Mouse (Mus musculus) G1E (cell line): Measurements from ENCODE around the gene Cad. TPM values are rescaled to one million over a fixed set of nuclear protein-coding genes. Genes with fewer than 3 reads are reported as not detected.

Source experiments
- ATAC-seq: 2 replicates; pipeline ENCODE4 v1.8.0; 2016; ENCODE audit warnings: mild to moderate bottlenecking; ENCODE audit not compliant: insufficient number of reproducible peaks, poor library complexity, low FRiP score, severe bottlenecking; ENCODE audit errors: extremely low read depth
- DNase-seq: peaks from one replicate; pipeline ENCODE4 v3.0.0; 2012; ENCODE audit warnings: low spot score
- H3K27me3 ChIP-seq: 2 replicates; pipeline ENCODE4 v1.6.1; 2012; ENCODE audit warnings: mild to moderate bottlenecking, low read length, inconsistent platforms; ENCODE audit not compliant: insufficient read depth
- H3K36me3 ChIP-seq: replicated peaks from 2 replicates; pipeline ENCODE3; 2012; ENCODE audit warnings: mild to moderate bottlenecking, inconsistent platforms
- H3K4me1 ChIP-seq: 2 replicates; pipeline ENCODE4 v1.6.1; 2012; ENCODE audit warnings: low read depth, low read length, inconsistent platforms, mixed read lengths; ENCODE audit not compliant: insufficient read depth
- H3K4me3 ChIP-seq: 2 replicates; pipeline ENCODE4 v1.5.1; 2012; ENCODE audit warnings: low read depth, mild to moderate bottlenecking, inconsistent platforms, low read length, moderate library complexity, mixed read lengths
- H3K9me3 ChIP-seq: replicated peaks from 2 replicates; pipeline ENCODE4 v1.6.1; 2012; ENCODE audit warnings: inconsistent platforms
- CTCF ChIP-seq: IDR thresholded peaks from 2 replicates; pipeline ENCODE4 v1.5.1; 2012; ENCODE audit warnings: low read depth, low read length, inconsistent platforms, mixed read lengths
- GATA1 ChIP-seq: IDR thresholded peaks from 2 replicates; pipeline ENCODE4 v1.6.1; 2012; ENCODE audit warnings: borderline replicate concordance, low read length, inconsistent platforms, mixed read lengths
- GATA2 ChIP-seq: IDR thresholded peaks from 2 replicates; pipeline ENCODE4 v1.6.1; 2012; ENCODE audit warnings: low read depth, low read length, inconsistent platforms, borderline replicate concordance
- POLR2AphosphoS5 ChIP-seq: IDR thresholded peaks from 2 replicates; pipeline ENCODE4 v1.6.1; 2012; ENCODE audit warnings: low read depth, low read length, inconsistent platforms; ENCODE audit not compliant: insufficient replicate concordance
- TAL1 ChIP-seq: conservative IDR thresholded peaks from 2 replicates; pipeline ENCODE4 v1.6.1; 2012; ENCODE audit warnings: low read depth, low read length, inconsistent platforms, mixed read lengths
- polyA plus RNA-seq: library from polyadenylated mRNA; stranded (reverse); fragments of >175 nt; gene quantifications from 2 replicates; pipeline ENCODE4 v1.2.3, GENCODE M21; 2012
- total RNA-seq, 2 experiments: library from RNA; stranded (forward) in 1 of 2; stranded (reverse) in 1 of 2; fragments of 200-1000 nt in 1 of 2; fragments of >200 nt in 1 of 2; fragmentation: Nextera tagmentation in 1 of 2; gene quantifications; 2 replicates each; pipeline ENCODE4 v1.2.3; 2014 to 2017

The Cad gene
- total and polyA plus RNA-seq, 3 experiments: 20.2 to 426 (median 87.7) TPM

DNA sequence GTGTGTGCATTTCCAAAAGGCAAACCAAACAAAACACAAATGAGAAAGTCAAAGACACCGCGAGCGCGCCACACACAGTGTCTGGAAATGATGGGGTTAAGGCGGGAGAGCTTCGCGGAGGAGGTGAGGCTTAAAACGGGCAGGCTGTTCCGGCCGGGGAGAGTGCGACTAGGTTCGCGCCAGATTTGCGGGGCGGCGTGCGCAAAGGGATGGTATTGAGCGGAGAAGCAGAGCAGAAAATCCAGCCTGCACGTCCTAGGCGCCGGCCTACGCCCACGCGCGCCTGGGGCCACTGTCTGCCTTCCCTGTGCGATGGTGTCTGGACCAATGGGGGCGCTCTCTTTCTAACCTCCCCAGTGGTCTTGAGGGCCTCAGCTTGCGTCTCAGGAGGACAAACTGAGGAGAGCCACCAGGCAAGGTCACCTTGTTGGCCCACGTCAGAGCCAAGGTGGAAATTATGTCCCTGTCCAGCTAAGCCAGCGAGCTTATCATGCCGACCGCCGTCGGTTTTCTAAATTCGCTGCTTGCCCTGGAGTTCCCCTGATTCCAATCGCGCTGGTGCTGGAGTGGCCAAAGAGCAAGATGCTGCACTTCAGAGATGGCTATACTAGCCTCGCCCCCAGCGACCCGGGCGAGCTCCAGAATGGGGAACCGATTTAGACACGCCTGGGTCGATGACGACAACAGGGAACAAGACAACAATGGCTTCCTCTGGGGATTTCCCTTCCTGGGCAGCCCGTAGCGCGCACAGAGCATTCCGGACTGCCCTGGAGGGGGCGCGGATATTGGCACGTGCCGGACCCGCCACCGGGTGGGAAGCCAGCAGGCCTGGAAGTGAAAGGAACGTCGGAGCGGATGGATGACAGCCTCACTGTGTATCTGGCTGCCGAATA lies 40.5 kb downstream of the Cad start:
- ATAC-seq (no peak), DNase-seq (no peak)
- no peaks in the 10 kb centered on the region for H3K36me3 ChIP-seq
- peaks cover 60% of the 10 kb centered on the region for H3K27me3 ChIP-seq
- H3K9me3 ChIP-seq: peaks cover 7% of the 10 kb centered on the region; the same call in 1 of the 2 replicates
- TF ChIP-seq GATA2 (no peak), GATA1 (no peak), TAL1 (no peak), CTCF (no peak), POLR2AphosphoS5 (no peak)
- H3K4me1 ChIP-seq: peaks cover 6% of the 10 kb centered on the region
- no peak overlapping the region; the same call in 1 of the 2 replicates for H3K4me3 ChIP-seq

- H3K4me1 ChIP-seq: peaks cover 6% of the 10 kb centered on the region
- H3K36me3 ChIP-seq: no peaks in the 10 kb centered on the region
- H3K27me3 ChIP-seq: peaks cover 51% of the 10 kb centered on the region
- H3K9me3 ChIP-seq: peaks cover 7% of the 10 kb centered on the region; the same call in 1 of the 2 replicates
- DNase-seq (no peak), ATAC-seq (no peak)
- H3K4me3 ChIP-seq: no peak overlapping the region
- TF ChIP-seq CTCF (no peak), GATA2 (no peak), POLR2AphosphoS5 (no peak), GATA1 (no peak)
These were observed 41.3 kb downstream of the Cad start for GRCm38 (mm10) chr5:31095711-31096480.

DNA sequence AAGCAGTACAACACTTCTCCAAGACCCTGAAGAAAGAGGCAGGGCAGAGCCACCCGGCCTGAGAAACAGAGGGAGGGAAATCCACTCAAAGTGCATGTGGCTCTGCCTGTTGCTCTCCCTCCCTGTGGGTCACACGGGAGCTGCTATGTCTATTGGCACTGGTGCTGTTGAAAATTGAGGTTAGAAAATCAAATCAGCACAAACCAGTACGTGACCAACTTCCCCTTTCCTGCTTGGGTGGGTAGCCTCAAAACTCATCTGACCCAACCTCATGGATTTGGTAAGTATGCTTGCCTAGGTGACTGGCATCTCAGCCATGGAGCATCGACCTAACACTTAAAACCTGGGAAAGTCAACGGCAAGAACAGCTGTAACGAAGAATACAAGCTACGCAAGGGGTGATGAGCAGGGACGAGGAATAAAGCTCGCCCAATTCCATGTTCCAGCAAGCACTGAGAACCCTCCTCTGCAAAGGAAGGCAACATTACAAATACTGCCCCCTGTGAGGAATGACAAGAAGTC lies 51.3 kb downstream of the Cad start, which contains the start of gene Dnajc5g:
Dnajc5g (plus strand) TSS at position 472 of the 522 bp plus-strand sequence.
- Histone ChIP-seq H3K36me3 (no peaks in the 10 kb centered on the region), H3K4me1 (no peaks in the 10 kb centered on the region), H3K4me3 (no peak within 1 kb of the TSS), H3K9me3 (no peaks in the 10 kb centered on the region), H3K27me3 (peaks cover 31% of the 10 kb centered on the region)
- ATAC-seq (no peak), DNase-seq (no peak)
- TF ChIP-seq CTCF (no peak), POLR2AphosphoS5 (no peak), GATA2 (no peak), GATA1 (no peak), TAL1 (no peak)

GRCm38 (mm10) chr5:31108000-31108490 lies 53.5 kb downstream of the Cad start, which contains the start of gene Slc30a3:
Slc30a3 (minus strand) TSS chr5:31108237.
- Histone ChIP-seq H3K36me3 (no peaks in the 10 kb centered on the region), H3K27me3 (peaks cover 31% of the 10 kb centered on the region), H3K9me3 (no peaks in the 10 kb centered on the region), H3K4me1 (no peaks in the 10 kb centered on the region), H3K4me3 (no peak within 1 kb of the TSS)
- no peak for ATAC-seq
- TF ChIP-seq POLR2AphosphoS5 (no peak), TAL1 (no peak), GATA1 (no peak), GATA2 (no peak), CTCF (no peak)
- no peak for DNase-seq

- Histone ChIP-seq H3K9me3 (no peaks in the 10 kb centered on the region), H3K4me3 (no peak overlapping the region), H3K4me1 (no peaks in the 10 kb centered on the region), H3K27me3 (peaks cover 16% of the 10 kb centered on the region), H3K36me3 (no peaks in the 10 kb centered on the region)
- TF ChIP-seq CTCF: no peak
- TF ChIP-seq GATA2: no peak
- TF ChIP-seq TAL1: no peak
- TF ChIP-seq POLR2AphosphoS5: no peak
- no peak for TF ChIP-seq GATA1
- DNase-seq: no peak
- no peak for ATAC-seq
These were observed 56.2 kb downstream of the Cad start for GRCm38 (mm10) chr5:31110781-31111180.

DNA sequence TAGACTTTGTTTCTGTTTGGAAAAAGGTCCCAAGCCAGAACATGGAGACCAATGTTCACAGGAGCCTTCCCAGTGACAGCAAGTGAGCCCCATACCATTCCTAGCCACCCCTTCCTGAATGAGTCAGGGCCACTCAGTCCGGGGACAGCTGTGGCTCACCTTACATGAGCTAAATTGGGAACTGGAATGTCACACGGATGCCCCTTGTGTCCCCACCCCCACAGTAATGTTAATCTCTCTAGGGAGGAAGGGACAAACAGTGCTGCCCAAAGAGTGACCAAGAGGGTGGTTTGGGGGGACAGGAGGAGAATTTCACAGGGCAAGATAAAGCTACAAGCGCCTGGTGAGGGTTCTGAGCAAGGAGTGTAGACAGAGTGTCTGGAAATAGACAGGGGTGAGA lies 61.8 kb downstream of the Cad start, which contains the start of gene Trim54:
Trim54 (plus strand) TSS at position 359 of the 400 bp plus-strand sequence.
- H3K27me3 ChIP-seq: peaks cover 25% of the 10 kb centered on the region
- DNase-seq: no peak
- no peak for TF ChIP-seq GATA2
- TF ChIP-seq CTCF: no peak
- TF ChIP-seq GATA1: no peak
- TF ChIP-seq TAL1: no peak
- no peak for TF ChIP-seq POLR2AphosphoS5
- H3K4me3 ChIP-seq: no peak within 1 kb of the TSS
- ATAC-seq: no peak
- H3K36me3 ChIP-seq: no peaks in the 10 kb centered on the region
- H3K9me3 ChIP-seq: no peaks in the 10 kb centered on the region
- H3K4me1 ChIP-seq: no peaks in the 10 kb centered on the region
